In genomic region chr4:106679152-106679551, GRCm38 (mm10) we compare ENCODE assay signal across 8 mouse cellular contexts. TPM values are rescaled to one million over a fixed set of nuclear protein-coding genes. Genes with fewer than 3 reads are reported as not detected.
DNase-seq lines count a peak whose midpoint lies in the region; ATAC-seq and TF ChIP-seq lines count a peak whose summit lies in the region.

No protein-coding gene starts in this region.

- 39% methylated on average over 3 of the region's 3 CpGs for WGBS in heart, embryonic 10.5 days
- WGBS in forebrain, embryonic 16.5 days, result 42% methylated on average over 3 of the region's 3 CpGs
- 32% methylated on average over 3 of the region's 3 CpGs for WGBS in liver, embryonic 15.5 days (ENCODE audit: insufficient replicate concordance)

- DNase-seq in heart, embryonic 10.5 days (ENCODE audit: low spot score), result no peak
- no peak for DNase-seq in heart, adult 8-10 months (ENCODE audit: low spot score)
- no peak for DNase-seq in CH12.LX (ENCODE audit: extremely low read depth)
- no peak for DNase-seq in gastrocnemius, postnatal 4 days (ENCODE audit: low spot score in 2 of 2)
- DNase-seq in left cerebral cortex, adult 8-10 months (ENCODE audit: low spot score in 2 of 2), result no peak
- no peak for DNase-seq in layer of hippocampus, postnatal 10 days (ENCODE audit: low spot score in 2 of 2)

- H3K79me2 ChIP-seq in CH12.LX (replicated peaks; ENCODE audit: control insufficient read depth, extremely low read depth, insufficient read depth, poor library complexity, severe bottlenecking), result peaks cover 8% of the 10 kb centered on the region

- no peak for TF ChIP-seq CTCF in CH12.LX (conservative IDR thresholded peaks at IDR 0.05 in 1 of 2, IDR thresholded peaks at IDR 0.05 in 1 of 2; ENCODE audit: low read depth in 2 of 2, low read length in 2 of 2)

- ATAC-seq in forebrain, embryonic 16.5 days, result peak; percentile 26
- no peak; the same call in 1 of the 2 replicates for ATAC-seq in liver, embryonic 15.5 days (ENCODE audit: insufficient read depth)

- no peaks in the 10 kb centered on the region for H3K9me3 ChIP-seq in heart, embryonic 10.5 days
- H3K9me3 ChIP-seq in CH12.LX (replicated peaks; ENCODE audit: low read length), result no peaks in the 10 kb centered on the region
- H3K9me3 ChIP-seq in forebrain, embryonic 16.5 days (ENCODE audit: control insufficient read depth, low read length), result no peaks in the 10 kb centered on the region
- no peaks in the 10 kb centered on the region for H3K9me3 ChIP-seq in liver, embryonic 15.5 days (replicated peaks)

- peak overlapping the region; percentile 88 for H3K4me3 ChIP-seq in heart, embryonic 10.5 days
- peak overlapping the region in 2 of 3 experiments; percentile 10 to 96 for H3K4me3 ChIP-seq in CH12.LX (replicated peaks in 1 of 3; ENCODE audit: low read depth in 2 of 3, low read length in 2 of 3, poor library complexity in 1 of 3)
- peak overlapping the region; percentile 83 for H3K4me3 ChIP-seq in forebrain, embryonic 16.5 days (replicated peaks; ENCODE audit: low read length)
- peak overlapping the region; percentile 95 for H3K4me3 ChIP-seq in liver, embryonic 15.5 days (replicated peaks)

- TF ChIP-seq RAD21 in CH12.LX (IDR thresholded peaks at IDR 0.05; ENCODE audit: low read depth, low read length), result no peak

- H3K27ac ChIP-seq in heart, embryonic 10.5 days, result peak overlapping the region; percentile 87; the same call in 1 of the 2 replicates
- H3K27ac ChIP-seq in CH12.LX (ENCODE audit: insufficient read depth, low read depth), result no peak overlapping the region
- no peak overlapping the region for H3K27ac ChIP-seq in forebrain, embryonic 16.5 days (ENCODE audit: low read length)
- H3K27ac ChIP-seq in liver, embryonic 15.5 days (replicated peaks), result peak overlapping the region; percentile 52

- H3K9ac ChIP-seq in CH12.LX (ENCODE audit: insufficient read depth, low read depth), result no peak overlapping the region
- H3K9ac ChIP-seq in forebrain, embryonic 16.5 days (replicated peaks; ENCODE audit: low read depth, low read length), result no peak overlapping the region
- H3K9ac ChIP-seq in liver, embryonic 15.5 days, result no peak overlapping the region

- H3K36me3 ChIP-seq in heart, embryonic 10.5 days, result peaks cover 29% of the 10 kb centered on the region
- peaks cover 27 to 34% of the 10 kb centered on the region in 2 experiments for H3K36me3 ChIP-seq in CH12.LX (replicated peaks in 1 of 2; ENCODE audit: control insufficient read depth in 1 of 2, insufficient read depth in 1 of 2, low read length in 1 of 2)
- peaks cover 8% of the 10 kb centered on the region for H3K36me3 ChIP-seq in forebrain, embryonic 16.5 days (ENCODE audit: control insufficient read depth, insufficient read depth)
- H3K36me3 ChIP-seq in liver, embryonic 15.5 days (replicated peaks), result peaks cover 30% of the 10 kb centered on the region

- no peak overlapping the region for H3K4me2 ChIP-seq in CH12.LX (ENCODE audit: insufficient read depth, low read depth, poor library complexity, severe bottlenecking)
- peak overlapping the region; percentile 86 for H3K4me2 ChIP-seq in forebrain, embryonic 16.5 days (ENCODE audit: low read length)
- H3K4me2 ChIP-seq in liver, embryonic 15.5 days, result peak overlapping the region; percentile 76

- no peak for TF ChIP-seq POLR2A in CH12.LX (IDR thresholded peaks at IDR 0.05; ENCODE audit: low read depth, low read length)

- H3K27me3 ChIP-seq in heart, embryonic 10.5 days (ENCODE audit: insufficient read depth, poor library complexity, severe bottlenecking), result 0 out of 2 replicates have a peak, but pooled peaks cover 6% of the 10 kb centered on the region
- peaks cover 23% of the 10 kb centered on the region for H3K27me3 ChIP-seq in CH12.LX (replicated peaks)
- H3K27me3 ChIP-seq in forebrain, embryonic 16.5 days (replicated peaks; ENCODE audit: control insufficient read depth, insufficient read depth, low read length), result no peaks in the 10 kb centered on the region
- peaks cover 5% of the 10 kb centered on the region; the same call in 1 of the 2 replicates for H3K27me3 ChIP-seq in liver, embryonic 15.5 days

- H3K4me1 ChIP-seq in heart, embryonic 10.5 days, result peaks cover 14% of the 10 kb centered on the region
- peaks cover 6 to 38% of the 10 kb centered on the region in 2 experiments for H3K4me1 ChIP-seq in CH12.LX (ENCODE audit: control insufficient read depth in 1 of 2, insufficient read depth in 2 of 2)
- peaks cover 8% of the 10 kb centered on the region for H3K4me1 ChIP-seq in forebrain, embryonic 16.5 days (replicated peaks; ENCODE audit: control insufficient read depth, insufficient read depth, low read length)
- peaks cover 42% of the 10 kb centered on the region for H3K4me1 ChIP-seq in liver, embryonic 15.5 days (replicated peaks)

- dilution Hi-C loops in CH12.LX (cut with MboI; ENCODE audit: extremely low pct_ligation_motif_present, extremely low pct_unique_long_range_greater_than_20kb, low sequenced_read_pairs), result no loop called here

- no peak for TF ChIP-seq EP300 in CH12.LX (IDR thresholded peaks at IDR 0.05; ENCODE audit: low read length)

- in situ Hi-C loops in CH12.LX (cut with MboI; ENCODE audit: low pct_ligation_motif_present, low pct_unique_long_range_greater_than_20kb, low sequenced_read_pairs), result no loop called here

TF ChIP-seq in CH12.LX, 34 proteins besides CTCF, POLR2A, EP300 and RAD21 (continues in another document):
- no peak for TF ChIP-seq E2F4 (IDR thresholded peaks at IDR 0.05; ENCODE audit: insufficient replicate concordance, low read depth, low read length)
- no peak for TF ChIP-seq SIN3A (IDR thresholded peaks at IDR 0.05; ENCODE audit: low read length)
- TF ChIP-seq NELFE (IDR thresholded peaks at IDR 0.05; ENCODE audit: low read depth, low read length), result no peak

RNA-seq across cellular contexts. Expression of gene Ttc4, which starts 0.4 kb away (rescaled TPM):
- polyA plus RNA-seq in heart, embryonic 10.5 days (2016; fragmentation: Nextera tagmentation; extraction: Ambion mirVana), result 71.7 and 86.0 TPM in 2 replicates
- 10 to 100 TPM; 17.1 to 20.9 (median 19.0) TPM for total RNA-seq in heart, adult 8-10 months (2022)
- total RNA-seq in CH12.LX (2012; rRNA removed) (47.8 and 51.3 TPM in 2 replicates), CH12.LX (2014; rRNA removed) (61.8 and 66.3 TPM in 2 replicates)
- polyA plus RNA-seq in CH12.LX (2012; ENCODE audit: insufficient read length, low read depth), result 50.2 and 50.9 TPM in 2 replicates
- polyA plus RNA-seq in forebrain, embryonic 16.5 days (2015; fragmentation: Nextera tagmentation; extraction: Ambion mirVana), result 133 and 152 TPM in 2 replicates
- 31.1 and 41.9 TPM in 2 replicates for polyA plus RNA-seq in liver, embryonic 15.5 days (2015; fragmentation: Nextera tagmentation; extraction: Ambion mirVana)
- total RNA-seq in gastrocnemius, postnatal 4 days (2021), result 10 to 100 TPM; 28.8 to 32.3 TPM
- total RNA-seq in left cerebral cortex, adult 8-10 months (2022), result 10 to 100 TPM; 39.8 to 43.6 (median 42.1) TPM
- total RNA-seq in layer of hippocampus, postnatal 10 days (2021), result 10 to 100 TPM; 44.5 to 52.2 TPM

RNA-seq across cellular contexts. Expression of gene Pars2, which starts 28.3 kb away (rescaled TPM):
- 14.9 and 16.9 TPM in 2 replicates for polyA plus RNA-seq in heart, embryonic 10.5 days (2016; fragmentation: Nextera tagmentation; extraction: Ambion mirVana)
- total RNA-seq in heart, adult 8-10 months (2022), result 1 to 10 TPM; 3.9 to 5.7 (median 5.3) TPM
- total RNA-seq in CH12.LX (2012; rRNA removed), result 14.9 and 17.1 TPM in 2 replicates
- 11.1 and 13.0 TPM in 2 replicates for total RNA-seq in CH12.LX (2014; rRNA removed)
- polyA plus RNA-seq in CH12.LX (2012; ENCODE audit: insufficient read length, low read depth), result 9.3 and 11.1 TPM in 2 replicates
- 12.6 and 12.8 TPM in 2 replicates for polyA plus RNA-seq in forebrain, embryonic 16.5 days (2015; fragmentation: Nextera tagmentation; extraction: Ambion mirVana)
- 4.8 and 5.2 TPM in 2 replicates for polyA plus RNA-seq in liver, embryonic 15.5 days (2015; fragmentation: Nextera tagmentation; extraction: Ambion mirVana)
- 1 to 10 TPM; 5.2 to 6.4 TPM for total RNA-seq in gastrocnemius, postnatal 4 days (2021)
- total RNA-seq in left cerebral cortex, adult 8-10 months (2022), result 1 to 10 TPM; 6.2 to 8.4 (median 7.7) TPM
- 1 to 10 TPM; 8.3 to 8.6 TPM for total RNA-seq in layer of hippocampus, postnatal 10 days (2021)

RNA-seq across cellular contexts. Expression of gene Mroh7, which starts 51.6 kb away (rescaled TPM):
- polyA plus RNA-seq in heart, embryonic 10.5 days (2016; fragmentation: Nextera tagmentation; extraction: Ambion mirVana), result 0.43 and 0.83 TPM in 2 replicates
- total RNA-seq in heart, adult 8-10 months (2022), result 1 to 10 TPM in 1 of 4 experiments, under 1 TPM in 3; 0.25 to 1.7 (median 0.40) TPM
- total RNA-seq in CH12.LX (2012; rRNA removed) (0.04 TPM in 1 of 2 replicates, not detected in the other), CH12.LX (2014; rRNA removed) (not detected in 2 replicates)
- polyA plus RNA-seq in CH12.LX (2012; ENCODE audit: insufficient read length, low read depth), result not detected in 2 replicates
- polyA plus RNA-seq in forebrain, embryonic 16.5 days (2015; fragmentation: Nextera tagmentation; extraction: Ambion mirVana), result 0.29 and 0.38 TPM in 2 replicates
- 0.12 and 0.13 TPM in 2 replicates for polyA plus RNA-seq in liver, embryonic 15.5 days (2015; fragmentation: Nextera tagmentation; extraction: Ambion mirVana)
- 1 to 10 TPM in 1 of 2 experiments, under 1 TPM in 1; 0.52 to 1.2 TPM for total RNA-seq in gastrocnemius, postnatal 4 days (2021)
- 1 to 10 TPM; 3.2 to 5.7 (median 4.0) TPM for total RNA-seq in left cerebral cortex, adult 8-10 months (2022)
- 1 to 10 TPM; 1.9 to 3.5 TPM for total RNA-seq in layer of hippocampus, postnatal 10 days (2021)

RNA-seq across cellular contexts. Expression of gene Fam151a, which starts 54.5 kb away (rescaled TPM):
- 0.23 and 0.33 TPM in 2 replicates for polyA plus RNA-seq in heart, embryonic 10.5 days (2016; fragmentation: Nextera tagmentation; extraction: Ambion mirVana)
- under 1 TPM; 0.14 to 0.47 (median 0.19) TPM for total RNA-seq in heart, adult 8-10 months (2022)
- 0.34 and 0.38 TPM in 2 replicates for total RNA-seq in CH12.LX (2012; rRNA removed)
- 0.11 TPM in 1 of 2 replicates, not detected in the other for total RNA-seq in CH12.LX (2014; rRNA removed)
- polyA plus RNA-seq in CH12.LX (2012; ENCODE audit: insufficient read length, low read depth), result 0.24 TPM in 1 of 2 replicates, not detected in the other
- polyA plus RNA-seq in forebrain, embryonic 16.5 days (2015; fragmentation: Nextera tagmentation; extraction: Ambion mirVana), result not detected in 2 replicates
- not detected in 2 replicates for polyA plus RNA-seq in liver, embryonic 15.5 days (2015; fragmentation: Nextera tagmentation; extraction: Ambion mirVana)
- not detected for total RNA-seq in gastrocnemius, postnatal 4 days (2021)
- total RNA-seq in left cerebral cortex, adult 8-10 months (2022), result under 1 TPM in 1 of 4 experiments, not detected in 3; 0.30 TPM
- total RNA-seq in layer of hippocampus, postnatal 10 days (2021), result not detected

RNA-seq across cellular contexts. Expression of gene Ttc22, which starts 56.9 kb away (rescaled TPM):
- polyA plus RNA-seq in heart, embryonic 10.5 days (2016; fragmentation: Nextera tagmentation; extraction: Ambion mirVana), result 0.23 and 0.79 TPM in 2 replicates
- under 1 TPM in 2 of 4 experiments, not detected in 2; 0.11 to 0.16 TPM for total RNA-seq in heart, adult 8-10 months (2022)
- total RNA-seq in CH12.LX (2012; rRNA removed) (not detected in 2 replicates), CH12.LX (2014; rRNA removed) (not detected in 2 replicates)
- not detected in 2 replicates for polyA plus RNA-seq in CH12.LX (2012; ENCODE audit: insufficient read length, low read depth)
- polyA plus RNA-seq in forebrain, embryonic 16.5 days (2015; fragmentation: Nextera tagmentation; extraction: Ambion mirVana), result 0.40 and 0.71 TPM in 2 replicates
- polyA plus RNA-seq in liver, embryonic 15.5 days (2015; fragmentation: Nextera tagmentation; extraction: Ambion mirVana), result 0.07 and 0.16 TPM in 2 replicates
- total RNA-seq in gastrocnemius, postnatal 4 days (2021), result under 1 TPM; 0.29 to 0.44 TPM
- 1 to 10 TPM in 1 of 4 experiments, under 1 TPM in 3; 0.68 to 1.0 (median 0.82) TPM for total RNA-seq in left cerebral cortex, adult 8-10 months (2022)
- total RNA-seq in layer of hippocampus, postnatal 10 days (2021), result 1 to 10 TPM in 1 of 2 experiments, under 1 TPM in 1; 0.87 to 1.9 TPM

Comparison
In these comparisons a context has a peak if more than half of its experiments do, and no peak if none do; other contexts are left out.
1. H3K27ac ChIP-seq: peak in heart, embryonic 10.5 days (single experiment) and liver, embryonic 15.5 days (single experiment); none in CH12.LX (single experiment) and forebrain, embryonic 16.5 days (single experiment).
2. Peak in every context shown above with its lines, with median percentiles within 50 percentile points of each other: H3K4me3 ChIP-seq.